Mouse (Mus musculus): Measurements from ENCODE around the gene Krtap28-13.

DNA sequence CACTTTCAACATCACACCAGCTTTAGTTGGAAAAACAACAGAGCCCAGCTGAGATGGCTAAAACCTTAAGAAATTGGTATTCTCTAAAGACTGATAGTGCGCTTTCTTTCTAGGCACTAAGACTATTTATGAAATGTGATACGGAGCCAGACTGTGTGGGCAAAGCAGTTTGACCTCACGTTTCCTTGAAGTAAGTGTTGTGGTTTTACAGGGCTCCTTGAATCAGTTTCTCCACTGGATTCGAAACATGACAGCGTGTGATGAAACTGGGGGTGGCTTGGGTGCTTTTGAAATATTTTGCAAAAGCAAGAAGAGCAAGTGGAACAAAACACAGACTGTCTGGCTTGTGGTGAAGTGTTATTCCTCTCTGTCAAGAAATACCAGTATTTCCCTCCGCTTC lies 16.3 kb downstream of the Krtap28-13 start:
- TF ChIP-seq CTCF (IDR thresholded peaks at IDR 0.05; ENCODE audit: control insufficient read depth, insufficient read depth, low read length) (no peak), POLR2A (IDR thresholded peaks at IDR 0.05; ENCODE audit: borderline replicate concordance, control insufficient read depth, low read depth, low read length) (no peak)
